Mouse (Mus musculus) neural tube, embryonic 13.5 days (tissue): ENCODE data around the gene Asb3. TPM values are rescaled to one million over a fixed set of nuclear protein-coding genes. Genes with fewer than 3 reads are reported as not detected.
"Not testable (repeated sequence)": the region's sequence is repeated elsewhere in the genome, so short reads cannot be mapped to it uniquely, and the experiment has no call there.

ENCODE experiments used
- ATAC-seq: fragments of 200-750 bp; cut with Nextera tagmentation; 2 replicates; pipeline ENCODE4 v1.8.0; 2017; ENCODE audit warnings: low read depth, mild to moderate bottlenecking, moderate TSS enrichment, moderate library complexity
- H3K27ac ChIP-seq: fragments of 300-500 bp; sonication (generic); replicated peaks from 2 replicates; pipeline ENCODE4 v1.5.1; 2015; ENCODE audit warnings: moderate library complexity, mild to moderate bottlenecking, inconsistent platforms
- H3K27me3 ChIP-seq: fragments of 300-500 bp; sonication (generic); 2 replicates; pipeline ENCODE4 v1.6.1; 2015; ENCODE audit warnings: mild to moderate bottlenecking, inconsistent platforms
- H3K36me3 ChIP-seq: fragments of 300-500 bp; sonication (generic); 2 replicates; pipeline ENCODE4 v1.6.1; 2015; ENCODE audit warnings: mild to moderate bottlenecking, inconsistent platforms
- H3K4me1 ChIP-seq: fragments of 300-500 bp; sonication (generic); replicated peaks from 2 replicates; pipeline ENCODE4 v1.6.1; 2015; ENCODE audit warnings: inconsistent platforms
- H3K4me2 ChIP-seq: fragments of 300-500 bp; sonication (generic); 2 replicates; pipeline ENCODE4 v1.6.1; 2015; ENCODE audit warnings: inconsistent platforms, mild to moderate bottlenecking, moderate library complexity
- H3K4me3 ChIP-seq: fragments of 300-500 bp; sonication (generic); 2 replicates; pipeline ENCODE4 v1.5.1; 2015; ENCODE audit warnings: mild to moderate bottlenecking, inconsistent platforms
- H3K9ac ChIP-seq: fragments of 300-500 bp; sonication (generic); 2 replicates; pipeline ENCODE4 v1.6.1; 2015; ENCODE audit warnings: moderate library complexity, mild to moderate bottlenecking, inconsistent platforms
- H3K9me3 ChIP-seq: fragments of 300-500 bp; sonication (generic); 2 replicates; pipeline ENCODE4 v1.6.1; 2016; ENCODE audit warnings: inconsistent platforms
- WGBS: fragments of 180-500 bp; shearing (Covaris S2); methylation state at CpG from one replicate; pipeline ENCODE4 v1.1.7; 2015; 5-methylcytosine and 5-hydroxymethylcytosine counted together
- polyA plus RNA-seq: library from polyadenylated mRNA; unstranded; fragments of >200 nt; fragmentation: Nextera tagmentation; extraction: Ambion mirVana; gene quantifications from 2 replicates; pipeline ENCODE4 v1.2.1, GENCODE M21; 2015

Asb3 gene
- polyA plus RNA-seq, 1 experiment from 2014 or later, result 31.4 TPM

- Histone ChIP-seq H3K4me2 (peak overlapping the region; percentile 61), H3K27me3 (no peaks in the 10 kb centered on the region), H3K4me3 (peak overlapping the region; percentile 87), H3K27ac (no peak overlapping the region), H3K9ac (peak overlapping the region; percentile 92), H3K4me1 (peaks cover 17% of the 10 kb centered on the region), H3K9me3 (peaks cover 12% of the 10 kb centered on the region), H3K36me3 (peaks cover 46% of the 10 kb centered on the region)
- WGBS, result 77% methylated on average over 5 of the region's 5 CpGs
- ATAC-seq, result no peak
These were observed 67.6 kb downstream of the Asb3 start for GRCm38 (mm10) chr11:30952829-30953228.

- Histone ChIP-seq H3K27me3 (no peaks in the 10 kb centered on the region), H3K4me2 (peak overlapping the region; percentile 61), H3K9ac (peak overlapping the region; percentile 92), H3K27ac (peak overlapping the region; percentile 88), H3K9me3 (peaks cover 16% of the 10 kb centered on the region), H3K4me3 (peak overlapping the region; percentile 87), H3K36me3 (peaks cover 40% of the 10 kb centered on the region), H3K4me1 (peaks cover 17% of the 10 kb centered on the region)
- peak; percentile 94 for ATAC-seq
- 1% methylated on average over 18 of the region's 32 CpGs for WGBS
These were observed 68.4 kb downstream of the Asb3 start for GRCm38 (mm10) chr11:30953469-30954154.

GRCm38 (mm10) chr11:30954279-30954725 is 69.1 kb downstream of the Asb3 start, which contains the start of gene Erlec1:
Gene Erlec1, minus strand, starts transcription at chr11:30954335.
- Histone ChIP-seq H3K4me2 (peak within 1 kb of the TSS; percentile 79), H3K27ac (peak within 1 kb of the TSS; percentile 88), H3K9ac (peak within 1 kb of the TSS; percentile 92), H3K4me3 (peak within 1 kb of the TSS; percentile 87), H3K4me1 (peaks cover 17% of the 10 kb centered on the region), H3K27me3 (no peaks in the 10 kb centered on the region), H3K36me3 (peaks cover 33% of the 10 kb centered on the region), H3K9me3 (peaks cover 19% of the 10 kb centered on the region)
- ATAC-seq, result peak; percentile 99
- under 1% methylated on average over 40 of the region's 40 CpGs for WGBS

GRCm38 (mm10) chr11:30985237-30985636 is 100.0 kb downstream of the Asb3 start:
- no peak for ATAC-seq
- WGBS, result 37% methylated on average over 2 of the region's 2 CpGs
- Histone ChIP-seq H3K36me3 (no peaks in the 10 kb centered on the region), H3K9me3 (no peaks in the 10 kb centered on the region), H3K4me1 (peaks cover 14% of the 10 kb centered on the region), H3K4me3 (peak overlapping the region; percentile 61; the same call in 1 of the 2 replicates), H3K9ac (no peak overlapping the region), H3K4me2 (peak overlapping the region; percentile 74), H3K27me3 (no peaks in the 10 kb centered on the region), H3K27ac (no peak overlapping the region)

GRCm38 (mm10) chr11:30985877-30986624 is 100.8 kb downstream of the Asb3 start, which contains the start of gene Chac2:
Gene Chac2, minus strand, starts transcription at chr11:30986350.
- Histone ChIP-seq H3K9me3 (no peaks in the 10 kb centered on the region), H3K4me2 (peak within 1 kb of the TSS; percentile 74), H3K27ac (peak within 1 kb of the TSS; percentile 62), H3K4me1 (peaks cover 14% of the 10 kb centered on the region), H3K36me3 (no peaks in the 10 kb centered on the region), H3K4me3 (peak within 1 kb of the TSS; percentile 61), H3K9ac (peak within 1 kb of the TSS; percentile 80), H3K27me3 (no peaks in the 10 kb centered on the region)
- ATAC-seq, result peak; percentile 100
- 2% methylated on average over 22 of the region's 22 CpGs for WGBS

- H3K4me1 ChIP-seq, result peaks cover 14% of the 10 kb centered on the region
- no peaks in the 10 kb centered on the region for H3K27me3 ChIP-seq
- H3K36me3 ChIP-seq, result no peaks in the 10 kb centered on the region
- H3K9ac ChIP-seq, result peak overlapping the region; percentile 80
- H3K27ac ChIP-seq, result peak overlapping the region; percentile 62
- H3K4me2 ChIP-seq, result peak overlapping the region; percentile 74
- H3K4me3 ChIP-seq, result peak overlapping the region; percentile 61
- H3K9me3 ChIP-seq, result no peaks in the 10 kb centered on the region
- ATAC-seq, result peak; percentile 88
- whole genome bisulfite sequencing, result 10% methylated on average over 2 of the region's 2 CpGs
These were observed 101.4 kb downstream of the Asb3 start for GRCm38 (mm10) chr11:30986625-30987017.

GRCm38 (mm10) chr11:30996670-30997069 is 111.5 kb downstream of the Asb3 start:
- H3K9ac ChIP-seq, result no peak overlapping the region
- no peak for ATAC-seq
- no peak overlapping the region for H3K4me3 ChIP-seq
- H3K4me2 ChIP-seq, result no peak overlapping the region
- no peaks in the 10 kb centered on the region for H3K4me1 ChIP-seq
- no peaks in the 10 kb centered on the region for H3K9me3 ChIP-seq
- no peaks in the 10 kb centered on the region for H3K27me3 ChIP-seq
- H3K27ac ChIP-seq, result no peak overlapping the region
- H3K36me3 ChIP-seq, result no peaks in the 10 kb centered on the region
- WGBS, result 86% methylated on average over 3 of the region's 3 CpGs

GRCm38 (mm10) chr11:30998199-30998598 is 113.0 kb downstream of the Asb3 start:
- no peaks in the 10 kb centered on the region for H3K4me1 ChIP-seq
- no peak overlapping the region for H3K9ac ChIP-seq
- no peaks in the 10 kb centered on the region for H3K9me3 ChIP-seq
- no peak for ATAC-seq
- H3K4me2 ChIP-seq, result no peak overlapping the region
- no peak overlapping the region for H3K27ac ChIP-seq
- H3K27me3 ChIP-seq, result no peaks in the 10 kb centered on the region
- no peak overlapping the region for H3K4me3 ChIP-seq
- no peaks in the 10 kb centered on the region for H3K36me3 ChIP-seq
- WGBS, result 97% methylated on average over 5 of the region's 5 CpGs

- H3K4me1 ChIP-seq, result no peaks in the 10 kb centered on the region
- H3K36me3 ChIP-seq, result no peaks in the 10 kb centered on the region
- no peaks in the 10 kb centered on the region for H3K27me3 ChIP-seq
- no peak overlapping the region for H3K4me2 ChIP-seq
- no peak overlapping the region for H3K9ac ChIP-seq
- no peak overlapping the region for H3K27ac ChIP-seq
- no peak for ATAC-seq
- 82% methylated on average over 2 of the region's 2 CpGs for WGBS
- H3K4me3 ChIP-seq, result no peak overlapping the region
- no peaks in the 10 kb centered on the region for H3K9me3 ChIP-seq
These were observed 113.5 kb downstream of the Asb3 start for GRCm38 (mm10) chr11:30998704-30999103.

GRCm38 (mm10) chr11:31000028-31000427 is 114.8 kb downstream of the Asb3 start:
- Histone ChIP-seq H3K9ac (no peak overlapping the region), H3K9me3 (no peaks in the 10 kb centered on the region), H3K27me3 (no peaks in the 10 kb centered on the region), H3K36me3 (no peaks in the 10 kb centered on the region), H3K27ac (no peak overlapping the region), H3K4me1 (no peaks in the 10 kb centered on the region), H3K4me2 (no peak overlapping the region), H3K4me3 (no peak overlapping the region)
- ATAC-seq, result no peak
- 93% methylated on average over 2 of the region's 2 CpGs for WGBS

GRCm38 (mm10) chr11:31001169-31001908 is 116.1 kb downstream of the Asb3 start:
- Histone ChIP-seq H3K4me1 (no peaks in the 10 kb centered on the region), H3K4me3 (no peak overlapping the region), H3K36me3 (0 out of 2 replicates have a peak, but pooled peaks cover 4% of the 10 kb centered on the region), H3K9ac (no peak overlapping the region), H3K4me2 (no peak overlapping the region), H3K27ac (no peak overlapping the region), H3K27me3 (no peaks in the 10 kb centered on the region), H3K9me3 (no peaks in the 10 kb centered on the region)
- 90% methylated on average over 4 of the region's 4 CpGs for WGBS
- ATAC-seq, result no peak

GRCm38 (mm10) chr11:31009668-31010067 is 124.5 kb downstream of the Asb3 start:
- not testable (repeated sequence) for H3K4me3 ChIP-seq, H3K4me2 ChIP-seq, H3K4me1 ChIP-seq, H3K9me3 ChIP-seq, H3K9ac ChIP-seq, ATAC-seq, H3K27ac ChIP-seq, H3K27me3 ChIP-seq
- H3K36me3 ChIP-seq, result peaks cover 10% of the 10 kb centered on the region; the same call in 1 of the 2 replicates
- WGBS, result 97% methylated on average over 1 of the region's 1 CpGs
